Mouse (Mus musculus) central nervous system, embryonic 14 days (tissue): Measurements from ENCODE around the gene Atp5c1. TPM values are rescaled to one million over a fixed set of nuclear protein-coding genes. Genes with fewer than 3 reads are reported as not detected.

ENCODE experiments used
- polyA plus RNA-seq: library from polyadenylated mRNA; depleted of rRNA; stranded (reverse); fragments of >200 nt; gene quantifications from 2 replicates; pipeline ENCODE4 v1.2.3, GENCODE M21; 2012; rRNA removed

Atp5c1 gene
- 365 and 383 TPM in 2 replicates for polyA plus RNA-seq

DNA sequence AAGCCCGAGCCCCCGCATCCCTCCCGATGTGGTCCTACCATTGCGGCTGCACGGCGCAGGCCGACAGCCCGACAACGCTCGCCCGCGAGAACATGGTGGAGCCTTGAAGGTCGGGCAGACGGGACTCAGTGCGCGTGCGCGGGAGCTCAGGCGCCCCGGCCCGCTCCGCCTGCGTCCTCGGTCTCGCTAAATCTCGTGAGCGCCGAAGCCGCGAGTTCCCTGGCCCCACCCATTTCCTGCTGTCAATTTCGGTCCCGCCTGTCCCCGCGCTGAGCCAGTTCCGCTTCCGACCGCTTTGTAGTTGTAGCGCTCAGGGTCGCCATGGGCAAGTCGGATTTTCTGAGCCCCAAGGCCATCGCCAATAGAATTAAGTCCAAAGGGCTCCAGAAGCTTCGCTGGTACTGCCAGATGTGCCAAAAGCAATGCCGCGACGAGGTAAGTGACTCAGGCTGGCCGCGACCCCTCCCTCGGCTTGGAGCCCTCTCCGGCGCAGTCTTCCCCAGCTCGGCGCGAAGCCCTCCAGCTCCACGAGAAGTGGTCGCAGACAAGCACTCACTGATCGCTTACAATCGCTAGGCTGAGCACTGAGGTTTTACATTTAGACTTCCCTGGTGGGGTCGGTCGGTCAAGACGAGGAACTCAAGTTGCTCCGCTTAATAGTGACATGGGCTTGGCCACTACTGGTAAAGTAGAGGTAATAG lies at the start of gene Atp5c1, which contains the start of gene Kin:
Atp5c1 (minus strand) TSS at position 201 of the 701 bp plus-strand sequence.
Kin (plus strand) TSS at position 284 of the 701 bp plus-strand sequence.

DNA sequence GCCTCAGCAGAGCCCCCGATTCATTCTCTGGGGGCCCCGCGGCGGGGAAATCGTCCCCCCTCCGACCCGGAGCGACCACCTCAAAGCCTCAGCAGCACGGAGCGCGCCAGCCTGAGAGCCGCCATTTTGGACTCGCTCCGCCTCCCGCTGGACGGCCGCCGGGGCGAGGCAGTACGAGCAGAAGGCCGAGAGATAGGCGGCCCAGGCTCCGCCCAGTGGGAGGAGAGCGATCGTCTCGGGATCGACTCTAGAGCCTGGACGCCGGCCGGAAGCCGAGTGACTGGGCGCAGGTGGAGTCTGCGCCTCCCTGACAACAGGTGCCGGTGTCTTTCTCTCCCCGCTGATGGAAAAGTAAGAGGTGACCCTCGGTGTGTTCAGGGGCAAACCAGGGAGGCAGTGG lies 31.8 kb downstream of the Atp5c1 start, which contains the start of gene Taf3:
Taf3 (minus strand) TSS at position 136 of the 400 bp plus-strand sequence.

Other genes with a start within 250 kb of the Atp5c1 start
- 2.1 and 3.1 TPM in 2 replicates for gene 4930412O13Rik, start 199.3 kb downstream of the Atp5c1 start, polyA plus RNA-seq
- 1.2 and 1.3 TPM in 2 replicates for gene 9230102O04Rik, start 191.0 kb downstream of the Atp5c1 start, polyA plus RNA-seq
- 11.0 and 16.9 TPM in 2 replicates for gene Gata3, start 190.5 kb downstream of the Atp5c1 start, polyA plus RNA-seq
- 8.2 and 8.6 TPM in 2 replicates for gene Taf3, start 31.9 kb downstream of the Atp5c1 start, polyA plus RNA-seq
- gene Kin, start 83 bp upstream of the Atp5c1 start, polyA plus RNA-seq, result 24.0 and 25.1 TPM in 2 replicates
- gene Itih2, start 50.9 kb upstream of the Atp5c1 start, polyA plus RNA-seq, result 2.2 and 2.6 TPM in 2 replicates
- gene Itih5, start 73.1 kb upstream of the Atp5c1 start, polyA plus RNA-seq, result 5.4 and 7.2 TPM in 2 replicates